Mouse (Mus musculus) lung, postnatal 36 days (tissue): ENCODE results near the gene Gripap1.
"Not testable (repeated sequence)": the region's sequence is repeated elsewhere in the genome, so short reads cannot be mapped to it uniquely, and the experiment has no call there.

ENCODE experiments used
- DNase-seq: peaks from one replicate; pipeline ENCODE4 v3.0.0; 2022; ENCODE audit warnings: mixed read lengths

Gene Gripap1

DNA sequence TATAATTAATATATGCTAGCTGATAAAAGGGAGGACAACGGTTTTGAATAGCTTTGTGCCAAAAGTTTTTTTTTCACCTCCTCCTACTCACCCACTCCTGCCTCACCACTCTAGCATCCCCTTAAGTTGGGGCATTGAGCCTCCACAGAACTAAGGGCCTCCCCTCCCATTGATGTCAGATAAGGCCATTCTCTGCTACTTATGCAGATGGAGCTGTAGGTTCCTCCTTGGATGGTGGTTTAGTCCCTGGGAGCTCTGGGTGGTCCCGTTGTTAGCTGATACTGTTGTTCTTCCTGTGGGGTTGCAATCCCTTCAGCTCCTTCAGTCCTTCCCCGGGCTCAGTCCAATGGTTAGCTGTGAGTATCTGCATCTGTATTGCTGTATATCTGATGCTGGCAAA lies 10.3 kb upstream of the Gripap1 start:
- DNase-seq = no peak

DNA sequence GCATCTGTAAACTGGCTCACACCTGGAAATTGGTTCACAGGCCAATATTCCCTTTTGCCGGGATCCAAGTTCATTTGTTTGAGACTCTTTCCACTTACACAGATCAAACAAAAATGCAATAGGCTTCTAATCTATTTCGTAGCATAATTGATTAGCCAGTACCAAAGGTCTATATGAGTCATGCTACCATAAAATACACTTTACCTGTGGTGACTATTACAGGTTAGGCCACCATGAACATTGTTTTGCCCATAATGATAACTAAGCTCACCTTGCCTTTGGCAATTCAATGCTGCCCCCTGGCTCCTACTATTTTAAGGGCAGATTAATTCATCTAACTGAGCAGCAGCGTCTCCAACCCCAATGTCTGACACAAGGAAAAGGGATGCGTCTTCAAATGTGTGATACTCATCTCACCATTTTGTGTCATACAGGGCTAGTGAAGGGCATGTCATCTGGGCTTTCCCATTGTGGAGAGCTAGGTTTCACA lies 6.9 kb upstream of the Gripap1 start:
- no peak for DNase-seq

DNA sequence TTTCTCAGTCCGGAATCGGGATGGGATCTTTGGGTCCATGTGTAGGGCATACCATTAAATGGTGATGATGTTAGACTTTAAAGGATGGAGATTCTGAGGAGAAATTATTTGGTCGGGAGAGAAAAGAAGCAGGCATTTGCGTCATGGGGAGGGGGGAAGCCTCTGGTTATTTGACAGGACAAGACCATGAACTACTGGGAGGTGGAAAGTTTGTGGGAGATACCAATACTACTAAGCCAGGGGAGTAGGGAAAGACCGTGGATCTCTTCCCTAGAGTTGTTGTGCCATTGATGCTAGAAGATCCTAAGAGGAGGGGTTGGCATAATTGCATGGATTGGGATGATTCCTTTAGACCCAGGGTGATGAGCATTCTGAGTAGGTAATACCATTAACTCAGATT lies 744 bp downstream of the Gripap1 start:
- no peak for DNase-seq

DNA sequence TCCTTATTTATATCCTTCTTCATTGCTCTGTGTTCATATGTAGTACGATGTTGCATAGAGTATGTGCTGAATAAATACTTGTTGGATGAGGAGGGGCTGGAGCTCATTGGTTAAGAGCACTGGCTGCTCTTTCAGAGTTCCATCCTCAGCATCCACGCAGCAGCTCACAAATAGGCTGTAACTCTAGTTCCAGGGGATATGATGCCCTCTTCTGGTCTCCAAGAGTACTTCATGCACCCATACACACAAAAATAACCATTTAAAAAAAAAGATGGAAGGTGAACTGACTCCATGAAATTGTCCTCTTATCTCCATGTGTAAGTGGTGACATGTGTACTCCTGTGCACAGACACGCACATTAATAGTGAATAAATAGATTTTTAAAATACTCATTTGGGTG lies 3.8 kb downstream of the Gripap1 start:
- DNase-seq = peak; percentile 7

DNA sequence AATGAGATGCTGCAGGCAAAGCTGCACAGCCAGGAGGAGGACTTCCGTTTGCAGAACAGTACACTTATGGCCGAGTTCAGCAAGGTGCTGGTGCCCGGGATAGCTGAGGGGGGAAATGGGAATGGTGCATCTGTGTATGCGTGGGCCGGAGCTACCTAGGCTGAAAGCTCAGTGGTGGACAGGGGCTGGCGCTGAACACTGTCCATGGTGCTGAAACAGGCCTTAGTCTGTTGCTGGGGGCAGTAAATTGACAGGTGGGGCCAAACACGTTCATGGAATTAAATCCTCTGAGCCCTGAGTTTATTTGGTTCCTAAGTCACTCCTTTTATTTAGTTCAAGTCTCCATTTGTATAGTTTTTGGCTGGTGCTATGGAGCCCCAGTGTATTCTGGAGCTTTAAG lies 5.5 kb downstream of the Gripap1 start:
- peak; percentile 32 for DNase-seq

DNA sequence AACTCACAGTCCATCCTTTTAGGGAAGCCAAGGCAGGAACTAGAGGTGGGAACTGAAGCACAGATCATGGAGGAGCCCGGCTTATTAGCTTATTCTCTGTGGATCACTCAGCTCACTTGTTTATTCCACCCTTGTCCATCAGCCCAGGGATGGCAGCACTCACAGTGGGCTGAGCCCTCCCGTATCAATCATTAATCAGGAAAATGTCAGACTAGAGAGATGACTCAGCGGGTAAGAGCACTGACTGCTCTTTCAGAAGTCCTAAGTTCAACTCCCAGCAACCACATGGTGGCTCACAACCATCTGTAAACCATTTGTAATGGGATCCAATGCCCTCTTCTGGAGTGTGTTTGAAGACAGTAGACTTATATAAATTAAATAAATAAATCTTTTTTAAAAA lies 7.8 kb downstream of the Gripap1 start:
- DNase-seq = no peak

DNA sequence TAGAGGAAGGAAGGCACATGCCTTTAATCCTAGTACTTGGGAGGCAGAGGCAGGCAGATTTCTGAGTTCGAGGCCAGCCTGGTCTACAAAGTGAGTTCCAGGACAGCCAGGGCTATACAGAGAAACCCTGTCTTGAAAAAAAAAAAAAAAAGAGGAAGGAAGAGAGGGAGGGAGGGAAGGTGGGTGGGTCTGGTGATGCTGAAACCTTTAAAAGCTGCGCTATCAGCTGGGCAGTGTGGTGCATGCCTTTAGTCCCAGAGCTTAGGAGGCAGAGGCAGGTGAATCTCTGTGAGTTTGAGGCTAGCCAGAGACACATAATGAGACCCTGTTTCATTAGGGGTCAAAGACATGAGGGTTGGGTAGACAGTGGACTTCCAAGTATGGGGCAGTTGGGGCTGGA lies 12.6 kb downstream of the Gripap1 start:
- not testable (repeated sequence) for DNase-seq

DNA sequence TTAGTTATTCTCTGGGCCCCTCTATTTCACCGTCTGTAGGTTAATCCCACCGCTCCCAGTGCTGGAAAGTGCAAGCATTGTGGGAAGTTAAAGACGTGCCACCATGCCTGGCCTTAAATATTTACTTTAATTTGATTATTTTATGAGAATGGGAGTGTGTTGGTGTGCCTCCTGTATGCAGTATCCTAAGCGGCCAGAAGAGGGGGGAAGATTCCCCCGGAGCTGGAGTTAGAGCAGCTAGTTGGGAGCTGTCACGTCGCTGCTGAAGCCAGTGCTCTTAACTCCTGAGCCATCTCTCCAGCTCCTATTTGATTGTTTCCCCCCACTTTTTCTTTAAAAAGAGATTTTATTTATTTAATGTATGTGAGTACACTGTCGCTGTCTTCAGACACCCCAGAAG lies 25.5 kb downstream of the Gripap1 start:
- peak; percentile 35 for DNase-seq

DNA sequence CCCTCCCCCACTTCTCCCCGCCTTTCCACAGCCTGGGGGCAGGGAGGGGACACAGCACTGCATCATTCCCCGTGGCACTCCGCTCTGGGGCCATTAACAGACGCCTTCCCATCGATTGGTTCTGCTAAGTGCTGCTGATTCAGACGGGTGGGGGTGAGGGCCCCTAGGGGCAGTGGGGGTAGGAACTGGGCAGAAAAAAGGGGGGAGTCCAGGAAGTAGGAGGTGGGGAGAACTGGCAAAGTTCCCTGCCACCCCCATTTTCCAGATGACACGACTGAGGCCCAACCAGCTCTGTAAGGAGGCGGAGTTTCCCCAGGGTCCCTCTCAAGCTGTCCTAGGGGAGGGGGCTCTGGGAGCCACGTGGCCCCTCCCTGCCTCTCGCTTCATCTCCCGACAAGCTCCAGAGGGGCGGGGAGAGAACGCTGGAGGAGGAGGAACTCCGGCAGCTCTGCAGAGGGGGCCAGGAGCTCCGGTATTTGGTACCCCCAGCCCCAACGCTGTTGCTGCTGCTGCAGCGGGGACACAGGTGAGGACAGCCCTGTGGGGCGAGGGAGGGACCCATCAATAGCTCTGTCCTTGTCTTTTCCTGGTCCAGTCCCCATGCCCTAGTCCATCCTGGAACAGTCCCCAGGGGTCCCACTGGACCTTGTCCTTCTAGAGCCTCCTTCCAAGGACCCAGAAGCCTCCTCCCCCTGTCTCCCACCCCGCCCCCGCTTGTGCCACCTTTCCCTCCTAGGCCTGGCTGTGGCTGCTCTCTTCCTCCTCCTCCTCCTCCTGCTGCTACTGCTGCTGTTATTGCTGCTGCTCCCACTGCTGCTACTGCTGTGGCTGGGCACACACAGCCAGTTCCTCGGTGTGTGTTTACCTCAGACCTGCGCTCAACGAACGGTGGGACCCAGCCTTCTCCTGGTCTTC lies 32.6 kb downstream of the Gripap1 start, which contains the start of gene Kcnd1:
Gene Kcnd1, plus strand, starts transcription at position 425 of the 915 bp plus-strand sequence.
- DNase-seq = no peak

DNA sequence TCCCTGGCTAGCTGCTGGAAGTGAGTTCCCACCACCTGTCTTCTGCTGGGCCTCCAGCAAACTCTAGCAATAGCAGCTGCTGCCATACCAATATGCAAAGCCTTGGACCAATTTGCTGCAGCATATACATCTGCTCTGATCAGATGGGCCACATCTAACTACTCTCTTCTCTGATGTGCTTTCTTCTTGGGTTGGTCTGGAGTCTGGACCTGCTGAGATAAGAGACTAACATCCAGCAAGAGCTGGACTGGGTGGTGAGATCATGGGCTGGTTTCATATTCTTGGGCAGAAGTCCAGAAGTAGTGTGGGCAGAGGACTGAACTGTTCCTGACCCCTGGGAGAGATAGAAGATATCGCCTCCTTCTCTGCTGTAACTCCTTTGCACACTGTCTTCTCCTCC lies 47.6 kb downstream of the Gripap1 start:
- DNase-seq = no peak

DNA sequence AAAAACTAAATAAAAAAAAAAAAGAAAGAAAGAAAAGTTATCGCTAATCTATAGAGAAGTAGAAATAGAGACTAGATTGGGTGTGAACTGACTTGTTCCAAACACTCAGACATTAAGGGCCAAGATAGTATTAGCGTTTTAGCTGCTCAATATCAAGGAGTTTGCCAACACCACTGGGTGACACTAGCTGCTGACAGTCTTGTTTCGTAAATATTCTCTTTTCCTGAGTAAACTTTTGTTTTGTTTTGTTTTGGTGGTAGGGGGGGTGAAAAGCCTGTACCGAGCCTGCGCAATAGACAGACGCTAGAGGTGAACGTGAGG lies 51.2 kb downstream of the Gripap1 start:
- no peak for DNase-seq

DNA sequence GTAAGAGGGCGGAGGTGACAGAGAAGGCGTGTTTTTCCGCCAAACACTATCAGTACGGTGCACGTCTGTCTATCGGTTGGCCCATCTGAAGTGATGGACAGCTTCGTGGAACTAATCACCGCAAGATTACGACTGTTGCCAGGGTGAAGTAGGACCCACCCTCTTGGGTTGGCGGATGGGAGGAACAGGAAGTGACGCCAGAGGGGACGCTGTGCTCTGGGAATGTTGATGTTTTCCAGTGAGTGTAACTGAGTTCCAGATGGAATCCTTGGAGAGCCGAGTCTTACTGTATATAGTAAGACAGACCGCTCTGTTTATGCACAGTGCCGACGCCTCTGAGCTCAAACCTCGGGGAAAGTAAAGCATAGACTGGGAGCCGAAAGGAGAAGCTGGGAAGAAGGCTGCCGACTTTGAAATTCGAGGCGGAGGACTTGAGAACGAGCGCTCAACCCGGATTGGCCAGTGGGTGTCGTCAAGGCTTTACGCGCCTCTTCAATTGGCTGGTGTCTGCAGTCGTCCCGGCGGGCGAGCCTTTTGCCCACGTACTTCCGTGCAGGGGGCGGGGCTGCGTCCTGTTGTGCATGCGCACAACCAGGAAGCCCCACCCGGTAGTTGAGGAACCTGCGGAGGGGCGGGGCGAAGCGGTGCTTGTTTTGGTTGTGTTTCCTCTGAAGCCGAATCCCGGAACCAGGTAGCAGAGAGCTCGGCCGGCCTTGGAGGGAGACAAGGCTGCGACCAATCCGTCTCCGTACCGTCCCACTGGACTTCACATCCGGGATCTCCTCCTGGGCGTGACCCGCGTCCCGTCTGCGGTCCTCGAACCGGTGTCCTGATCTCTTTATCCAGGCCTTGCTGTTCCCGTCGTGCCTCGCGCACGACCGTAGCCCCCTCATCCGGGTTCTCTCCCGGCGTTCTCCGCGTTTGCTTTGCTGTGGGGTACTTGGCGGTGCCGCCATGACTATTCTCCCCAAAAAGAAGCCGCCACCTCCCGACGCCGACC lies 51.9 kb downstream of the Gripap1 start, which contains the start of gene Otud5:
Gene Otud5, plus strand, starts transcription at position 202 of the 1,000 bp plus-strand sequence.
- peak; percentile 97 for DNase-seq

DNA sequence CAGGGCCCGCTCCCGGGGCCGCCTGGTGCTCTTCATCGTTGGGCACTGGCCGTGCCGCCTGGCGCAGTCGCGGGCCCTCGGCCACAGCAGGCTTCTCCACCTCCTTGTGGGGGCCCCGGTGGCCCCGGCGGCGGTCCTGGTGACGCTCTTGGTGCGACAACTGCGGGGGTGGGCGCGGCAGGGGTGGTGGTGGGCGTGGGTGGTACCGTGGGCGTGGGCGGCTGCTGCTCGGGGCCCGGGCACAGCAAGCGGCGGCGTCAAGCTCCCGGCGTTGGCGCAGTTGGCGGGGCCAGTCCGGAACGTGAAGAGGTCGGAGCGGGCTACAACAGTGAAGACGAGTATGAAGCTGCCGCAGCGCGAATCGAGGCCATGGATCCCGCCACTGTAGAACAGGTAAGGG lies 52.8 kb downstream of the Gripap1 start:
- DNase-seq = no peak

DNA sequence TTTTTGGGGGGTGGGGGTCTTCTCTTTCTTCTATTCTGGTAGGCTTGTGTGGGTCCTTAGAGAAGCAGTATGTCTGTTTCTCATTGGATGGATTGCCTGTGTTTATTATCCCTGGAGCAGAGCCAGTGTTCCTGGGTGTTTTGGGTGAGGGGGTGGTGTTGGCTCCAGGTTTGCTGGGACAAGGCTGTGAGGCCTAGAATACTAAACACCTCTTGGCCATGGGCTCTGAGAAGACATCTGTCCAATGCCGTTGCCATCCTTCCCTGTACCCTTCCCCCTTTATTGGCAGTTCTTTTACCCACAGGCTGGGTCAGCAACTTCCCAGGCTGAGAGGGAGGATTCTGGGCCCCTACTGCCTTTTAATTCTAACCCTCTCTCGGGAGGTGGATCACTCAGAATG lies 58.3 kb downstream of the Gripap1 start:
- no peak for DNase-seq

DNA sequence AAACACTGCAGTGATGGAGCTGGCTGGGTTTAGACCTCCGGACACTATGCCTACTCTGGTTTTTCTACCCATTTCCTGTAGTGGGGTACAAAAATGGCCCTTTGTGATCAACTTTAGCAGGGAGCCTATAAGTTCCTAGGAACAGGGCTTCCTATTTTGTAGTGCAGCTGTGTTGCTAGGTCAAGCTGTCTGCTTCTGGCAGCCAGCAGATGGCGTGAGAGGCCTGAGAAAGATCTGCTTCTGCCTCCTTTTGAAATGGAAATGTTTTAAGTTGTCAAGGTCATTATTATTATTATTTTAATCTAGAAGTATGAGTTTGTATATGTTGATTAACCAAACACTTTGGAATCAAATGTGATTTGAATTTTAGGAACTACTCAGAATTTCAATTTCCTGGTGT lies 65.0 kb downstream of the Gripap1 start:
- peak; percentile 45 for DNase-seq

DNA sequence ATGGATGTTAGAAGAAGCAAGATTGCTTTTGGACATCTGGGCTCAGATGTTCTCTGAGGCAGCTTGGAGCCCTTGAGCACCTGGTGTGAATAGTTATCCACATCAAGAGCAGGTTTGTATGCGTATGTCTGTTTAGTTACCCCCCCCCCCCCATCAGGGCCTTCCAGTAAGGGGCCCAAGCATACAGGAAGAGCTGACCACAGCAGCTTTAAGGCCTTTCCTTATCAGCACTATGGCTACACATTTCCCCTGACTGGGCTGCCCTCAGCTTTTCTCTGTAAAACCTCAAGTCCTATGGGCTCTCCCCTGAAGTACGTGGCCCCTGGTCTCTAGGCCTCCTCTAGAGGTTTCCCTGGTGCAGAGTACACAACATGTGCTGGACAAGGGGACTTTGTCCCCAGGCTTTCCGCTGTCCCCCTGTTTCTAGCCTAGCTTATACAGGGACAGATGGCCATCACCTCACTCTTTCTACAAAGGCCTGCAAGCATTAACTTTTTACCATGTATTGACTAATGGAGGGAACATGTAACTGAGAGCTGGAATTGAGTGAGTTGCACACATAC lies 69.7 kb downstream of the Gripap1 start:
- no peak for DNase-seq

DNA sequence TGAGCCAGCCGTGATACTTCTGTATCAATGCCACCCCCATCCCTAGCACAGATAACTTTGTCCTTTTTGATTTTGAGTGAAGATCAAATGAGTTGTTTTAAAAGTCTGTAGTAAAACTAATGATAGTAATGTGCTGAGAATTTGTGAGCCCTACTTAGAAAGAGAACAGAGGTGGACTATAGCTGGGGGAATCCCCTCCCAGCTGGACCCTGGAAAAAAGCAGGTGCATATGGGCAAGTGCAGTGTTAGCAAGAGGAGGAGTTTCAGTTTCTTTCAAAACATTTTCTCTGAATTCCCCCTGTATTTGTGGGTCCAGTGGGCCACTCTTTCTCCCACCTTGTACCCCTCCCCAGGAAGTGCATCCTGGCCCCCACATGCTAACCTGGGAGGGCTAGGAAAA lies 73.6 kb downstream of the Gripap1 start:
- DNase-seq = no peak

DNA sequence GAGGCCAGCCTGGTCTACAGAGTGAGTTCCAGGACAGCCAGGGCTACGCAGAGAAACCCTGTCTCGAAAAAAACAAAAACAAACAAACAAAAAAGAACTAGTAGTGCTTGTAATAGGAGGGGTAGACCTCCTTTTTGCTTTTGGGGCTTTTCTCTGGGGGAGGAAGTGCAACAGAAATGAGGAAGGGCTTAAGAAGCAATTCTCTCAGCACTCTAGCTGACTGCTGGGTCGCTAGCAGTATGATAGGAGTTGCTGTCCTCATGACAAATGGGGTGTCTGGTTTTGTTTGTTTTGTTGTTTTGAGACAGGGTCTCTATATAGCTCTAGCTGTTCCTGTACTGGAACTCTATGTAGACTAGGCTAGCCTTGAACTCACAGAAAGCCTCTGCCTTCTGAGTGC lies 75.0 kb downstream of the Gripap1 start:
- DNase-seq = no peak

DNA sequence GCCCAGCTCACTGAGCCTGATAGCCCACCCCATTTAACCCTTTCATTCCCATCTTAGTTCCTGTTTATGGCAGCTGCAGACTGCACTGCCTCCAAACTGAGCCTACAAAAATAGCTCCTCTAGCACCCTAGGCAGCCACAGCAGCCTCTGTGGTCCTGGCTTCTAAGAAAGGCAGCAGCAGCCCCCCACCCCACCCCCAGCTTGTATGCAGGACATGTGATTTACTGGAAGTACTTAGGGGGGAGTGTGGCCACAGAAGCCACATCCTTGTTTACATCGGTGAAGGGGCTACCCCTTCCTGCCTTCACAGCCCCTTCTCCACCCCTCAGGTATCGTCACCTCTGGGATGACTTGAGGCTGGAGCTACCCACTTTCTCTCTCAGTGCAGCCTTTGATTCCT lies 75.8 kb downstream of the Gripap1 start:
- no peak for DNase-seq

DNA sequence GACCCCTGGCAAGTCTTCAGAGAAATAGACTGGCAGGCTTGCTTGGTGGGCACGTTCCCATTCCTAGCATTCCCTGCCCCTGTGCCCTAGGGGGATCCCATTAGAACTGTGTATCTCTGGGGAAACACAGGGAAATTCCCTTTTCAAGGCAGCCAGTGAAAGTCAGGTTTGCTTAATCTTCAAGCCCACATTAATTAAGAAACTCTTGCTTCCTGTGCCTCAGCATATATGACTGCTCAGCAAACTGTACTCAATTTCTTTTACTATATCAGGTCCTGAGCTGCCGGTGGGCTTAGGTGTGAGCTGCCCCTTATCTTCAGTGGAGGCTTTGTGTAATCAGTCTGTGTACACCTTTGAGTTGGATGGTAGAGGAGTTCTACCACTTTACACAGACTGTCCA lies 76.2 kb downstream of the Gripap1 start:
- DNase-seq = no peak

DNA sequence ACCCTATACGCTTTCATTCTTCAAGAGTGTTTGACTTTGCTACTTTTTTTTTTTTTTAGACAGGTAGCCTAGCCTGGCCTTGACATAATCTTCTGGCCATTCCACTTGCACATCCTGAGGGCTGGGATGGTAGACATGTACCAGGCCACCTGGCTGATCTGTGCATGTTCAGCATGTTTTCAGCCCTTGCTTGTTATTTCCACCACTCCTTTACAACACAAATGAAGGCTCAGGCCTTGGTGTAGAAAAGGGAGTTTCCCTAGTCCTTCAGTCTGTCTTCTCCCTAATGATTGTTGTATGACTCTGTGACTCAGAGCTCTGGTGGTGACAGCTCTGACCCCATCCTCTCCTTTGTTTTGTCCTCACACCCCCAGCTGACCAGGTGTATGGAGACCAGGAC lies 77.6 kb downstream of the Gripap1 start:
- DNase-seq = no peak

DNA sequence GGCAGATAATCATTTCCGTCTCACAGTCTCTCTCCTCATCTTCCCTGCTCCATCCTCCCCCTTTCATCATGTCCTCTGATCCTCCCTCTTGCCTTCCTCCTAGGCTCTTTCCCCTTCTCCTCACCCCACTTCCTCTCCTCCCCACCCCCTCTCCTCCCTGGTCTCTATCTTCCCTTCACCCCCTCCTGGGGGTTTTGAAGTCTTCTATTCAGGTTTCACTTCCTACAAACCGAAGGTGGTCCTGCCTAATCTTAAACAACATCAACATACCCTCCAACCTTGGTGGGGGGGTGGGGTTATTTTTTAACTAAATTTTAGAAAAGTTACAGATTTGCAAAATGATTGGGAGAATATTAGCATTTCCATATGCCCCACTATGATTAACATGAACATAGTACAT lies 78.9 kb downstream of the Gripap1 start:
- DNase-seq = no peak

DNA sequence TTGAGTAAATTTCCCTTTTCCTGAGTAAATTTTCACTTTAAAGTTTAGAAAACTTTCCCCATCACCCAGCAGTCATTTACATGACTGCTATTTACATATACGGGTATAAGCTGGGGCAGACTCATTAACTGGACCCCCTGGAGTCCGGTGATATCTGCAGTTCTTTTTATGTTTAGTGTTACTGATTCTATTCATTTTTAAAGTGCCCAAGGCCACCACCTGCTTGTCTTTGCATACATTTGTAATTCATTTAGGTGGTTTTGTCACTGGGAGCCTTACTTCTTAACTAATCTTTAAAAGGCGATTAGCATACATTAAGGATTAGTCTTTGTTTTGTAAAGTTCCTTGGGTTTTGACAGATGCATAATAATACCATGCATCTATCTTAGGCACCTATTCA lies 80.3 kb downstream of the Gripap1 start:
- no peak for DNase-seq
